Comparison of ENCODE assay signal across 18 mouse cellular contexts in the genomic region with DNA sequence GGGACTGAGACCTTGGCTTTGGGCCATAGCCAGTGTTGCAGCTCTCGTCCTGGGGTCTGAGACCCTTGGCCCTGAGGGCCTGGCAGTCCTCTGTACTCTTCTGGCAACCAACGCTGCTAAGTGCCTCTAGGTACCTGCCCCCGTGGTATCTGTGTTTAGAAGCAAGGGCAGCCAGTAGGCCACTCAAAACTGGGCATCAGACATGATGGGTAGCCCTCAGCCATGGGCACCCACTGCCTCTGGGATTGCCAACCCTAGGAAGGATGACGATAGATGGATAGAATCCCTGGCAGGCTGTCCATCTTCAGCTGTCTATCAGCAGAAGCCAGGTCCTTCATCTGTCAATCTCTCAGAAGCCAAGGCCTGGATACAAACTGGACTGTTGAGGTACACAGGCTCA.
"Had no signal": no experiment of that assay in that cellular context is flagged by ENCODE, and none has a peak within 500 bp of the region (broad histone marks: within the 10 kb centered on the region; RNA-seq: fewer than 3 reads in every experiment).

No protein-coding gene starts in this region.

- H3K4me1 ChIP-seq: lung, embryonic 15.5 days; megakaryocyte, embryonic 14.5 days had no signal

- H3K9me3 ChIP-seq: kidney, embryonic 15.5 days; limb, embryonic 12.5 days; limb, embryonic 15.5 days; liver, embryonic 15.5 days; lung, embryonic 15.5 days; megakaryocyte, embryonic 14.5 days; midbrain, embryonic 10.5 days; midbrain, embryonic 13.5 days; neural tube, embryonic 13.5 days had no signal

- ATAC-seq: midbrain, embryonic 13.5 days; midbrain, embryonic 16.5 days had no signal

- H3K36me3 ChIP-seq: kidney, embryonic 15.5 days; limb, embryonic 12.5 days; limb, embryonic 15.5 days; liver, embryonic 15.5 days; lung, embryonic 15.5 days; midbrain, embryonic 10.5 days; midbrain, embryonic 13.5 days; neural tube, embryonic 13.5 days had no signal

- H3K4me3 ChIP-seq: kidney, embryonic 15.5 days; limb, embryonic 12.5 days; limb, embryonic 15.5 days; liver, embryonic 15.5 days; lung, embryonic 15.5 days; megakaryocyte, embryonic 14.5 days; midbrain, embryonic 10.5 days; midbrain, embryonic 13.5 days; myocyte; neural tube, embryonic 13.5 days had no signal

- H3K27me3 ChIP-seq: liver, embryonic 15.5 days had no signal

- H3K9ac ChIP-seq: kidney, embryonic 15.5 days; limb, embryonic 12.5 days; limb, embryonic 15.5 days; liver, embryonic 15.5 days; lung, embryonic 15.5 days; midbrain, embryonic 13.5 days; neural tube, embryonic 13.5 days had no signal

- DNase-seq: left cerebral cortex, postnatal 4 days; lung, adult 18-20 months; lung, postnatal 10 days; lung, postnatal 36 days; thymus, adult 18-20 months; thymus, postnatal 36 days had no signal

- H3K27ac ChIP-seq: kidney, embryonic 15.5 days; limb, embryonic 12.5 days; limb, embryonic 15.5 days; liver, embryonic 15.5 days; lung, embryonic 15.5 days; midbrain, embryonic 10.5 days; midbrain, embryonic 13.5 days; neural tube, embryonic 13.5 days had no signal

- H3K4me2 ChIP-seq: kidney, embryonic 15.5 days; limb, embryonic 12.5 days; limb, embryonic 15.5 days; liver, embryonic 11.5 days; liver, embryonic 15.5 days; lung, embryonic 15.5 days; midbrain, embryonic 13.5 days; neural tube, embryonic 13.5 days had no signal
